Mouse (Mus musculus) midbrain, postnatal 0 days (tissue): ENCODE measurements around the gene Cnpy4. TPM values are rescaled to one million over a fixed set of nuclear protein-coding genes. Genes with fewer than 3 reads are reported as not detected.

Source experiments
- ATAC-seq: fragments of 200-750 bp; cut with Nextera tagmentation; 2 replicates; pipeline ENCODE4 v1.8.0; 2017; ENCODE audit warnings: moderate number of reproducible peaks, mild to moderate bottlenecking, moderate TSS enrichment, moderate library complexity; ENCODE audit not compliant: low FRiP score
- DNase-seq: peaks from one replicate; pipeline ENCODE4 v3.0.0-alpha.2; 2015; ENCODE audit warnings: low spot score
- H3K27ac ChIP-seq: fragments of 300-500 bp; sonication (generic); 2 replicates; pipeline ENCODE4 v1.5.1; 2014; ENCODE audit warnings: low read depth, mild to moderate bottlenecking, low read length, mixed read lengths
- H3K27me3 ChIP-seq: fragments of 300-500 bp; sonication (generic); 2 replicates; pipeline ENCODE4 v1.6.1; 2014; ENCODE audit warnings: low read length, control low read depth, mixed read lengths; ENCODE audit not compliant: insufficient read depth
- H3K36me3 ChIP-seq: fragments of 300-500 bp; sonication (generic); 2 replicates; pipeline ENCODE4 v1.6.1; 2014; ENCODE audit warnings: low read length, control low read depth, mixed read lengths; ENCODE audit not compliant: insufficient read depth
- H3K4me1 ChIP-seq: fragments of 300-500 bp; sonication (generic); 2 replicates; pipeline ENCODE4 v1.6.1; 2014; ENCODE audit warnings: mild to moderate bottlenecking, control low read depth, antibody characterized with exemption, low read length, mixed read lengths; ENCODE audit not compliant: insufficient read depth
- H3K4me2 ChIP-seq: fragments of 300-500 bp; sonication (generic); 2 replicates; pipeline ENCODE4 v1.6.1; 2014; ENCODE audit warnings: low read depth, mild to moderate bottlenecking, low read length, mixed read lengths; ENCODE audit not compliant: poor library complexity, severe bottlenecking
- H3K4me3 ChIP-seq: fragments of 300-500 bp; sonication (generic); 2 replicates; pipeline ENCODE4 v1.5.1; 2014; ENCODE audit warnings: low read depth, mild to moderate bottlenecking, low read length, moderate library complexity
- H3K9ac ChIP-seq: fragments of 300-500 bp; sonication (generic); replicated peaks from 2 replicates; pipeline ENCODE4 v1.6.1; 2014; ENCODE audit warnings: mild to moderate bottlenecking, low read length, moderate library complexity, mixed read lengths; ENCODE audit not compliant: poor library complexity, severe bottlenecking
- H3K9me3 ChIP-seq: fragments of 300-500 bp; sonication (generic); 2 replicates; pipeline ENCODE4 v1.6.1; 2016; ENCODE audit warnings: low read length, control low read depth
- CTCF ChIP-seq: IDR thresholded peaks from 2 replicates; pipeline ENCODE4 v1.5.1; 2016; ENCODE audit warnings: antibody characterized with exemption, mild to moderate bottlenecking
- WGBS: fragments of 180-500 bp; shearing (Covaris S2); extraction: QIAGEN DNeasy Blood & Tissue Kit; methylation state at CpG from one replicate; pipeline ENCODE4 v1.1.7; 2014; 5-methylcytosine and 5-hydroxymethylcytosine counted together
- polyA plus RNA-seq: library from polyadenylated mRNA; unstranded; fragments of >200 nt; fragmentation: Nextera tagmentation; extraction: Ambion mirVana; gene quantifications from 2 replicates; pipeline ENCODE4 v1.2.1, GENCODE M21; 2015
- total RNA-seq: library from RNA; depleted of rRNA; stranded (reverse); fragments of >200 nt; gene quantifications from 2 replicates; pipeline ENCODE4 v1.2.3, GENCODE M21; 2014

The Cnpy4 gene
- total and polyA plus RNA-seq, 2 experiments from 2014 or later = 11.7 to 21.8 TPM

DNA sequence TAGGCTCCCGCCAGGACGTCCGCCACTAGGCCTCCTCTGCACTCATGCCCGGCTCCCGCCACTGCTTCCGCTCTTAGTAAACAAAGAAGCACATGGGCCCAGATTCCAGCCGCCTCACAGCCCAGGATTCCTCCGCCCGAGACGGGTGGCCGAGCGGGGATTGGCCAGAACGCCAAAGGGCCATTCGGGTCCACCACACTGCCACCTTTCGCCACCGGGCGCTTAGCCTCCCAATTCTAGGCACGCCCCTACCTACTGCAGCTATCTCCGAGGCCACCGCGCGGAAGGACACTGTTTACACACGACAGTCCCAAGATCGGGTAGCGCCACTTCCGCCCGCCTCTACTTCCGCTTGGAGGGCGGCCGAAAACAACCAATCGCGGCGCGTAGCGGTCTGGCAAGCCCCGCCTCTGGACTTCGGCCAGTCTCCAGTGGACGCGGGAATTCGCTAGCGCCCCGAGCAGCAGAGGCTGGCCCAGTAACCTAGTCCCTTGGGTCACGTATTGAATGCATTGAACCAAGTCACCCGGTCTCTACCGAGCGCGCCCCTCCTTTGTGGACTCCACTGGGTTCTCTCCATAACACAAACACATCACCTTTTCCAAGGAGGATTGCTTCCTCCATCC lies 16.2 kb upstream of the Cnpy4 start:
- Histone ChIP-seq H3K4me3 (peak overlapping the region; percentile 61), H3K4me1 (peaks cover 10% of the 10 kb centered on the region; the same call in 1 of the 2 replicates), H3K27me3 (no peaks in the 10 kb centered on the region), H3K36me3 (peaks cover 32% of the 10 kb centered on the region), H3K27ac (peak overlapping the region; percentile 82), H3K4me2 (peak overlapping the region; percentile 98), H3K9ac (peak overlapping the region; percentile 50; the same call in 1 of the 2 replicates), H3K9me3 (no peaks in the 10 kb centered on the region)
- peak; percentile 98 for DNase-seq
- TF ChIP-seq CTCF = peak; percentile 55
- under 1% methylated on average over 47 of the region's 47 CpGs for WGBS
- ATAC-seq = peak; percentile 86

DNA sequence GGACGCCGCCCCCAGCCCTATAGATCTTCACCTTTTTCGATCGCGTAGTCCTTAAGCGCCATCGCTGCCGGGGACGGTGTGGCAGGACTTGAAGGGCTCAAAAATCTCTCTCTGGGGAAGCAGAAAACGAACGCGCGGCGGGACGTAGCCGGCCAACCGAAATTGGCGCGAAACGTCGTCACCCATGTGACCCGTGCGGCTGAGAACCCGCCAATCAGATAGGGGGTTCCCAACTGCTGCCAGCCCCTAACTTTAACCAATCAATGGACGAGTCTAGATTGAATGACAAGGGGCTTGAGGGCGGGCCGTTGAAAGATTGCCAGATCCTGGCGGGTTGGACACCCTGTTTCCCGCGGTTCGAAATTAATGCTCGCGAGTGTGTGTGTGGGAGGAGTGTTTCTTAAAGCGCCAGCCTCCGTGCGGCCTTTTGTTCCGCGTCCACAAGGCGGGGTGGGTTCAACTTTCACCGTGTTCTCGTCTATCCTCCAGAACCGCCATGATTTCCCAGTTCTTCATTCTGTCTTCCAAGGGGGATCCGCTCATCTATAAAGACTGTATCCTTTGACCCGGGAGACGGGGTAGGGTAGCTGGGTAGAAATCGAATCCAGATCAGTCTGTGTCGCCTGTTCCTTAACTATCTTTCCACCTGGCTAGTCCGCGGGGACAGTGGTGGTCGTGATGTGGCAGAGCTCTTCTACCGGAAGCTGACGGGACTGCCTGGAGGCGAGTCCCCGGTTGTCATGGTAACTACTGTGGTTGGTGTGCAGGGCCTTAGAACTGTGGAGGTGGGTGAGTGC lies 15.4 kb upstream of the Cnpy4 start, which contains the start of the genes Ap4m1 and Mcm7:
Gene Ap4m1 (plus strand): TSS at position 308 of the 797 bp plus-strand sequence.
Gene Mcm7 (minus strand): TSS at position 728 of the 797 bp plus-strand sequence.
- Histone ChIP-seq H3K27me3 (no peaks in the 10 kb centered on the region), H3K4me1 (peaks cover 10% of the 10 kb centered on the region; the same call in 1 of the 2 replicates), H3K4me2 (peak within 1 kb of the TSS; percentile 98), H3K9ac (peak within 1 kb of the TSS; percentile 66), H3K4me3 (peak within 1 kb of the TSS; percentile 61), H3K36me3 (peaks cover 31% of the 10 kb centered on the region), H3K27ac (peak within 1 kb of the TSS; percentile 87), H3K9me3 (no peaks in the 10 kb centered on the region)
- ATAC-seq (peak; percentile 95), DNase-seq (peak; percentile 99)
- peak; percentile 43; the same call in 1 of the 2 replicates for TF ChIP-seq CTCF
- WGBS = under 1% methylated on average over 54 of the region's 54 CpGs

DNA sequence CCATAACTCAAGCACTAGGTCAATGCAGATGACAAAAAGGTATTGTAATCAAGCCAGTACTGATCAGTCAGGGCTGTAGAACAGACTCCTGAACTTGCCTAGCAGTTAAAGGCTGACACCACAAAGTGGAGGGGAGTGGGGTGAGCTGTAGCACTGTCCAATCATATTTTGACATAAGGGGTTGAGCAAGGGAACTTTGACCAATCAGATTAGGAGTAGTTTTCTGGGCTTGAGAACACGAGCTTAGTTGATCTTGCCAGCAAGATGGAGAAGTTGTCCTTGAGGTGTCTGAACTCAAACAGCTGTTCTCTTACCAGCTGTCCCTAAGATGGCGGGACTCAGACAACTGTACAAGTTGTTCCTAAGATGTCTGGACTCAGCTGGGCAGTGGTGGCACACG lies 14.1 kb upstream of the Cnpy4 start:
- no peak for DNase-seq
- no peaks in the 10 kb centered on the region for H3K27me3 ChIP-seq
- no peak overlapping the region for H3K9ac ChIP-seq
- no peak for TF ChIP-seq CTCF
- H3K4me1 ChIP-seq = peaks cover 10% of the 10 kb centered on the region; the same call in 1 of the 2 replicates
- H3K27ac ChIP-seq = no peak overlapping the region
- no peak overlapping the region; the same call in none of the 2 replicates for H3K4me2 ChIP-seq
- WGBS = 86% methylated on average over 3 of the region's 3 CpGs
- peaks cover 35% of the 10 kb centered on the region for H3K36me3 ChIP-seq
- H3K9me3 ChIP-seq = no peaks in the 10 kb centered on the region
- no peak for ATAC-seq
- no peak overlapping the region; the same call in 1 of the 2 replicates for H3K4me3 ChIP-seq

DNA sequence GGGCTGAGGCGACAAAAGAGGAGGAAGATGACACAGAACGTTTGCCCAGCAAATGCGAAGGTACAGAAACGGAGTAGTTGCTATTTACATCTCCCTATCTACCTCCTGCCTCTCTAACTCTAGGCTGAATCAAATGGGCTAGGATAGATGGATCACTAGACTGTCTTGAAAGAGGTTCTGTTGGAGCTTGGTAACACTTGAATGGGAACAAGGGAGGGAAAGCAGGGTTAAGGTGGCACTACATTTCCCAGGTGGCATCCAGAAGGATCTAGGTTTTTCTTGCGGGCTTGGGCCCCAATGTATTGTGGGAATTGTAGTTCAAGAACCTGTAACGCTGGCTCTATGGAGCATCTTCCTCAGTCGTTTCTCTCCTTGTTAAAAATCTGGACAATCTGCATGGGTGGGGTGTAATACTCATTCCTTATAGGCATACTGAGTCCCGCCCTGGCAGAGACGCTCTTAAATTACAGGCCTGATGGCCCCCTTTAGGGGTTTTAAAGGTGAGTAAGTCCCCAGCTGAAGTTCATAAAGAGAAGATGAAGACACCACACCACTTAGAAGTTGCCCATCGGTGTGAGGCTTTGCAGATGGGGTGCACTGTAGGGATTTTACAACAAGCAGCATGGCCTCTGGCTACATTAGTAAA lies 499 bp downstream of the Cnpy4 start:
- DNase-seq (peak; percentile 92), ATAC-seq (peak; percentile 84)
- Histone ChIP-seq H3K4me3 (peak overlapping the region; percentile 65), H3K4me2 (peak overlapping the region; percentile 70), H3K36me3 (peaks cover 25% of the 10 kb centered on the region; the same call in 1 of the 2 replicates), H3K4me1 (no peaks in the 10 kb centered on the region), H3K9ac (peak overlapping the region; percentile 72), H3K27me3 (no peaks in the 10 kb centered on the region), H3K9me3 (no peaks in the 10 kb centered on the region), H3K27ac (peak overlapping the region; percentile 69; the same call in 1 of the 2 replicates)
- TF ChIP-seq CTCF = no peak
- under 1% methylated on average over 10 of the region's 10 CpGs for WGBS

DNA sequence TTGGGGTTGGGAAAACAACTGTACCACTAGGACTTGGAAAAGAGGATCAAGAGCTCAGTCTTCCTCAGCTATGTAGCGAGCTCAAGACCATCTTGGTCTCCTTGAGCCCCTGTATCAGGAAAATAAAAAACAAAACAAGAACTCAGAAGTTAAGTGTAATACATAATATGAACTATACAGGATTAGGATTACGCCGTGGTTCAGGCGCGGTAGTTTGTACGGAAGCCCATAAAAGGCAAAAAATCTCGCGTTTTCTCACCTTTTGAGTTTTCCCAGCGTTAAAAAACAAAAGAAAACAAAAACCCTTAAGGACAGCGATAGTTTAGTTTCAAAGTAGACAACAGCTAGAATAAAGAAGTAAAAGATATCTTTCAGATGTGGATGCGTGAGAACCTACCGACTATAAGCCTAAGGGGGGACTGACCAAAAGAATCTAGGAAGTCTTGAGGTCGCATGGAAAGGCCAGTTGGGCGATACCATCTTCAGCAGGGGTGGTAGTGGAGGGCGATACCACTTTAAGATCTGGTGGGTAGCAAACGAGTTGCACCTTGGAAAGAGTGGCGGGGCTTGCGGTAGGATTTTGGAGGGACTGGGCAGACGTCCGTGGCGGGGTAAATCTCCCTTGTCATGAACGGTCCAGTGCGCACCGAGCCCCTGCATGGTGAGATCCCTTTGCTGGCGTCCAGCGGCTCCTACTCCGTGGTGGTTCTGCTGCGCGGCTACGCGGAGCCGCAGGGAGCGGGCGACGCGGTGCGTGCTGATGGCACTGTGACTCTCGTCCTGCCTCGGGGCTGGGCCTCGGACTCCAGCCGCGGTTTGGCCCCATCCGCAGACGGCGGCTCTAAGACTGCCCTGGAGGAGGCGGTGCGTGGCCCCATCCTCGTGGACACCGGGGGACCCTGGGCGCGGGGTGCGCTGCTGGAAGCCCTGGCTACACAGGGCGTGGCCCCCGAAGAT lies 6.8 kb downstream of the Cnpy4 start, which contains the start of gene Mblac1:
Gene Mblac1 (plus strand): TSS at position 544 of the 957 bp plus-strand sequence.
- ATAC-seq (peak; percentile 81), DNase-seq (peak; percentile 88)
- TF ChIP-seq CTCF = no peak; the same call in 1 of the 2 replicates
- H3K4me2 ChIP-seq = peak within 1 kb of the TSS; percentile 95
- H3K4me1 ChIP-seq = peaks cover 3% of the 10 kb centered on the region; the same call in 1 of the 2 replicates
- H3K9me3 ChIP-seq = no peaks in the 10 kb centered on the region
- 6% methylated on average over 54 of the region's 54 CpGs for WGBS
- H3K36me3 ChIP-seq = peaks cover 18% of the 10 kb centered on the region; the same call in 1 of the 2 replicates
- H3K4me3 ChIP-seq = peak within 1 kb of the TSS; percentile 76
- peak within 1 kb of the TSS; percentile 92 for H3K27ac ChIP-seq
- H3K9ac ChIP-seq = peak within 1 kb of the TSS; percentile 86
- no peaks in the 10 kb centered on the region for H3K27me3 ChIP-seq
